Mouse (Mus musculus): ENCODE results near the gene Vgf. TPM values are rescaled to one million over a fixed set of nuclear protein-coding genes. Genes with fewer than 3 reads are reported as not detected.
A peak's percentile ranks its signal among the peaks of the same experiment; 100 is the strongest.

Vgf gene
- total RNA-seq, 2 experiments from 2014 or later, result not detected

GRCm38 (mm10) chr5:137029643-137030415, 3.6 kb downstream of the Vgf start:
- ATAC-seq (replicated peaks; ENCODE audit: low FRiP score, poor library complexity, severe bottlenecking), result peak; percentile 51

- ATAC-seq (replicated peaks; ENCODE audit: low FRiP score, poor library complexity, severe bottlenecking), result no peak
Observed at GRCm38 (mm10) chr5:137030416-137030810, 4.2 kb downstream of the Vgf start.

DNA sequence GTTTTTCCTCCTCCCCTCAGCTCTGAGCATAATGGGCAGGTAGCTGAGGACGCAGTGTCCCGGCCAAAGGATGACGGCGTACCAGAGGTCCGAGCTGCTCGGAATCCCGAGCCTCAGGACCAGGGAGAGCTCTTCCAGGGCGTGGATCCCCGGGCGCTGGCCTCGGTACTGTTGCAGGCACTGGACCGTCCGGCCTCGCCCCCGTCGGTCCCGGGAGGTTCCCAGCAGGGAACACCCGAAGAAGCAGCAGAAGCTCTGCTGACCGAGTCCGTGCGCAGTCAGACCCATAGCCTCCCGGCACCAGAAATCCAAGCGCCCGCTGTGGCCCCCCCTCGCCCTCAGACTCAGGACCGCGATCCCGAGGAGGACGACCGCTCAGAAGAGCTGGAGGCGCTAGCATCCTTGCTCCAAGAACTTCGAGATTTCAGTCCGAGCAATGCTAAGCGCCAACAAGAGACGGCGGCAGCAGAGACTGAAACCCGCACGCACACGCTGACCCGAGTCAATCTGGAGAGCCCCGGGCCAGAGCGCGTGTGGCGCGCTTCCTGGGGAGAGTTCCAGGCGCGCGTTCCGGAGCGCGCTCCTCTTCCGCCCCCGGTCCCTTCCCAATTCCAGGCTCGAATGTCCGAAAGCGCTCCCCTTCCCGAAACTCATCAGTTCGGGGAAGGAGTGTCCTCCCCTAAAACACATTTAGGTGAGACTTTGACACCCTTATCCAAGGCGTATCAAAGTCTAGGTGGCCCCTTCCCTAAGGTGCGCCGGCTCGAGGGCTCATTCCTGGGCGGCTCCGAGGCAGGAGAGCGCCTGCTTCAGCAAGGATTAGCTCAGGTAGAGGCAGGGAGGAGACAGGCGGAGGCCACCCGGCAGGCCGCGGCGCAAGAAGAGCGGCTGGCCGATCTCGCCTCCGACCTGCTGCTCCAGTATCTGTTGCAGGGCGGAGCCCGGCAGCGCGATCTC, 5.2 kb downstream of the Vgf start:
- no peak for ATAC-seq (replicated peaks; ENCODE audit: low FRiP score, poor library complexity, severe bottlenecking)

GRCm38 (mm10) chr5:137032033-137032421, 5.8 kb downstream of the Vgf start:
- ATAC-seq (replicated peaks; ENCODE audit: low FRiP score, poor library complexity, severe bottlenecking), result no peak

DNA sequence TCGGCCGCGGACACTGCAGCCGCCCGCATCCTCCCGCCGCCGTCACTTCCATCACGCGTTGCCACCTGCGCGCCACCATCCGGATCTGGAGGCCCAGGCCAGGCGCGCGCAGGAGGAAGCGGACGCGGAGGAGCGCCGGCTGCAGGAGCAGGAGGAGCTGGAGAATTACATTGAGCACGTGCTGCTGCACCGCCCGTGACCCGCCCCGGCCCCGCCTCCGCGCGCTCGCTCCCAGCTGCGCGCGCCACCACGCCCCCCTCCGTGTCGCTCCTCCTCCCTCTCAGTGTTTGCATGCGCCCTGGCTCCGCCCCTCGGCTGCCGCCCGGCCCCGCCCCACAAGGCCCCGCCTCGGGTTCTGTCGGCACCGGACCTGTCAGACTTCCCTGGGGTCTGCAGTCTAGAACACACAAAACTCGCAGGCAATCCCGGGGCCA, 6.5 kb downstream of the Vgf start:
- ATAC-seq (replicated peaks; ENCODE audit: low FRiP score, poor library complexity, severe bottlenecking), result peak; percentile 85

- no peak for ATAC-seq (replicated peaks; ENCODE audit: low FRiP score, poor library complexity, severe bottlenecking)
Observed at GRCm38 (mm10) chr5:137036211-137036610, 10.0 kb downstream of the Vgf start.

DNA sequence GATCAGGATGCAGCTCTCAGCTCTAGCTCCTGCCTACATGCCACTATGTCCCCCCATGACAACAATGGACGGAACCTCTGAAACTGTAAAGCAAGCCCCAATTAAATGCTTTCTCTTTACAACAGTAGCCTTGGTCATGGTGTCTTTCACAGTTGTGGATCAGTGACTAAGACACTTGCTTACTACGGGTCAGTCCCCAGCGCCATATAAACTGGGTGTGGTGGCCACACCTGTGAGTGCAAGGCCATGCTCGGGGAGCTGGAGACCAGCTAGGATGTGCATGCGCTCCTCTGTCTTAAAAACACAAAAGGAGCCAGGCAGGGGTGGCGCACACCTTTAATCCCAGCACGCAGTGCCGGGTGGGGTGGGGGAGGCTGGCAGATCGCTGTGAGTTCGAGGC, 13.3 kb downstream of the Vgf start:
- ATAC-seq (replicated peaks; ENCODE audit: low FRiP score, poor library complexity, severe bottlenecking), result no peak

- no peak for ATAC-seq (replicated peaks; ENCODE audit: low FRiP score, poor library complexity, severe bottlenecking)
Observed at GRCm38 (mm10) chr5:137041442-137041841, 15.2 kb downstream of the Vgf start.

DNA sequence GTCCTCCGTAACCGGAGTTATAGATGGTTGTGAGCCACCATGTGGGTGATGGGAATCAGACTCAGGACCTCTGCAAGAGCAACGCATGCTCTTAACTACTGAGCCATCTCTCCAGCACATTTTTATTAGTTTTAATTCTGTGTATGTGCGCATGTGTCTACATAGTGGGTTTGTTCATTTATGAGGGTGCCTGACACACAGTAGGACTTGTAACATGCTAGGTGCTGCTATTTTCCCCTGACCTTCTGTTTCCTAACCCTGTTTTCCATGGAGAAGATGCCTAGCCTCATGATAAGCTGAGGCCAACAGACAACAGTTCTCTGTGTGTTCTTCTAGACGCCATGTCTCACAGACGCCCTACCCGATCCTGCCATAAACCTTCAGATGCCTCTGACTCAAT, 17.8 kb downstream of the Vgf start:
- ATAC-seq (replicated peaks; ENCODE audit: low FRiP score, poor library complexity, severe bottlenecking), result no peak

GRCm38 (mm10) chr5:137045402-137046323, 19.5 kb downstream of the Vgf start, which contains the start of gene Ap1s1:
TSS of gene Ap1s1 (minus strand) at chr5:137046135.
- ATAC-seq (replicated peaks; ENCODE audit: low FRiP score, poor library complexity, severe bottlenecking), result peak; percentile 86

DNA sequence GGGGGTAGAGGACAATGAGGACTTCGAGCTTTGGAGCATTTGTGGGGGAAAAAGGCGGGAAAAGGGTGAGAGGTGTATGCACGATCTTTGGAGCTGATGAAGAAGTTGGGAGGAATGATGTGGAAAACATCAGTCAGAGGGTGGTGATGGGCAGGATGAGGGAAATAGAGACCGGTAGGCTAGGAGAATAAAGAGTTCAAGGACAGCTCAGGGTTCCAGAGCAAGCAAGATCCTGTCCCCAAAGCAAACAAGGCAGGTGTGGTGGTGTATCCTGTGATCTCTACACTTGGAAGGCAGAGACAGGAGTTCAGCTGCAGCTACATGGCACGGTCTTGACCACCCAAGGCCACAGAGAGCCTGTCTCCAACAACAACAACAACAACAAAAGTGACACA, 20.1 kb downstream of the Vgf start:
- ATAC-seq (replicated peaks; ENCODE audit: low FRiP score, poor library complexity, severe bottlenecking), result 0 out of 2 replicates have a peak, but pooled peaks have one; percentile 17

DNA sequence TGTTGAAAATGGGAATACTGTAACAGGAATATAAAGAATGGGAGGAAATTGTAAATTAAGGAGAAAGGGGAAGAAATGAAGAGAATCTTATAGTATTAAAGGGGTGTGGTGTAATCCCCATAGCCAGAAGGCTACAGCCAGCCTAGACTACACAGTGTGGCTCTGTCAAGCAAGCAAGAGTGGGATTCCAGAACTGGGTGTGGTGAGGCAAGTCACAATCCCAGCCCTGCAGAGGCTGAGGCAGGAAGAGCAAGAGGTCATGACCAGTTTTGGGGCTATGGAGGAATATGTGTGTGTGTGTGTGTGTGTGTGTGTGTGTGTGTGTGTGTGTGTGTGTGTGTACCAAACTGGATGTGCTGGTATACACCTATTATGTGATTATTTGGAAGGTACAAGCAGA, 20.8 kb downstream of the Vgf start:
- ATAC-seq (replicated peaks; ENCODE audit: low FRiP score, poor library complexity, severe bottlenecking), result no peak

- ATAC-seq (replicated peaks; ENCODE audit: low FRiP score, poor library complexity, severe bottlenecking), result no peak
Observed at GRCm38 (mm10) chr5:137051125-137051524, 24.9 kb downstream of the Vgf start.

- no peak for ATAC-seq (replicated peaks; ENCODE audit: low FRiP score, poor library complexity, severe bottlenecking)
Observed at GRCm38 (mm10) chr5:137051914-137052505, 25.8 kb downstream of the Vgf start.

GRCm38 (mm10) chr5:137054299-137054698, 28.1 kb downstream of the Vgf start:
- ATAC-seq (replicated peaks; ENCODE audit: low FRiP score, poor library complexity, severe bottlenecking), result peak; percentile 34; the same call in 1 of the 2 replicates

- ATAC-seq (replicated peaks; ENCODE audit: low FRiP score, poor library complexity, severe bottlenecking), result no peak
Observed at GRCm38 (mm10) chr5:137054873-137055272, 28.7 kb downstream of the Vgf start.

DNA sequence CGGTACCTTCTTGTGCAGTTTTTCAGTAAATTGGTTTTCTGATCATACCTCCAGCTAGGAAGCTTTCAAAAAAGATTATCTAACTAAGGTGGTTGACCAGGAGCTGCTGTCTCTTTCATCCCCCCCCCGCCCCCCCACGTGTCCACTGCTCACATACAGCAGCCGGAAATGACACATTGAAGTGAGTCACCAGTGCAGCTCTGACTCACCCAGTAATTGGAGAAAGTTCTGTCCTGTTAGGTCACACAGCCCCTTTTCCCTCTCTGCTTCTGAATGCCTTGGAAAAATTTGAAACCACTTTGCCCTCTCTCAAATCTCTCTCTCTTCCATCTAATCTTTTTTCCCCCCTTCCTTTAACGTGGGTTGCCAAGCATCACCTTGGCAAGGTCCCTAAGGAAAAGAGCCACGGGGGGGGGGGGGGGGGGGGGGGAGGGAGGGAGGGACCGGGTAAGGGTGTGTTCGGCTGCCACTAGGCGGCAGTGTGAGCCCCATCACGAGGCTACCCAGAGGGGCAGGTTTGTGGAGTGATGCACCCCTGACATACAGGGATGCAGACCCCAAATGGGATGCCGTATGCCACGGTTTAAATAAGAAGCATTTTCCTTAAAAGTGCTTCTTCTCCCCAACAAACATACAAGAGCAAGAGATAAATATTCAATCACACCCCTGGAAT, 35.8 kb downstream of the Vgf start:
- ATAC-seq (replicated peaks; ENCODE audit: low FRiP score, poor library complexity, severe bottlenecking), result no peak

DNA sequence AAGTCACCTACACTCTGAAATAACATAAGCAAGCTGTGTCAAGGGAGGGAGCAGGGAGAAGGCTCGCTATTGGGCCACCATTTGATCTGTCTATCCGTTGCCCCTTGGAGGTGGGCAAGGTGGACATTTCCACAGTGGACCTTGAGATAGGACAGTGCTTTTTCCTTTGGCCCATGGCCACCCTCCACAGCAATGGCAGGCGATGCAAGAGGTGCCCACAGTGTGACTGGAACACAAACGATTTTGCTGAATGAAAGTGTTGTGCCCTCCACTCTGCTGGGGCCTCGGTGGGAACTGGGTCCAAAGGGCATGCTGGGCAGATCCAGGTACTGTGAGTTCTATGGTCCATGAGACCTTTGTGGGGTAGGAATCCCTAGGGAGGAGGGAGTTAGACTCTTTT, 36.4 kb downstream of the Vgf start:
- no peak for ATAC-seq (replicated peaks; ENCODE audit: low FRiP score, poor library complexity, severe bottlenecking)

DNA sequence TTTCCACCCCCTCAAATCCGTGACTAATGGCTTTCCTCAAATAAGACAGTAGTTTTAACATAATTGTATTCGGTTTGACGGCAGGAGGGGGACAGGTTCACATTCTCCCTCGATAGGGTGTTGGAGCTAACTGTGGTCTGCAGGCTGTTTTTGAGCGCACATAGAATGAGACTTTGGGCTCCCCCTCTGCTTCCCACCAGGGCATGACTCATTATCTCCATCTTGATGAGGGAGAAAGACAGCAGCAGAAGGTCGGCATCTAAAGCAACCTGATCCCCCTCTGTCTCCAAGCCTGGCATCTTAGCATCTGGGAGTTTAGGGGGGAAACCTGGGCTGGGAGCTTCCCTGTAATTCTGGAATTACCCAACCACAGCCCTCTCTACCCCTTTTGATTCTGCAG, 39.3 kb downstream of the Vgf start:
- no peak for ATAC-seq (replicated peaks; ENCODE audit: low FRiP score, poor library complexity, severe bottlenecking)

Data from erythroid progenitor cell, adult 5-6 weeks (primary cell).